Mouse (Mus musculus) stomach, postnatal 0 days (tissue): ENCODE data around the gene Ifnz. TPM values are rescaled to one million over a fixed set of nuclear protein-coding genes. Genes with fewer than 3 reads are reported as not detected.
"Not testable (repeated sequence)": the region's sequence is repeated elsewhere in the genome, so short reads cannot be mapped to it uniquely, and the experiment has no call there.

Experiments used
- ATAC-seq: fragments of 200-750 bp; cut with Nextera tagmentation; 2 replicates; pipeline ENCODE4 v1.8.0; 2017; ENCODE audit not compliant: low FRiP score, low TSS enrichment
- DNase-seq: peaks from one replicate; pipeline ENCODE4 v3.0.0-alpha.2; 2016; ENCODE audit warnings: low spot score
- H3K27ac ChIP-seq: fragments of 300-500 bp; sonication (generic); replicated peaks from 2 replicates; pipeline ENCODE4 v1.5.1; 2014; ENCODE audit warnings: mild to moderate bottlenecking, control low read depth
- H3K27me3 ChIP-seq: fragments of 300-500 bp; sonication (generic); 2 replicates; pipeline ENCODE4 v1.6.1; 2014; ENCODE audit warnings: low read length; ENCODE audit not compliant: control insufficient read depth, insufficient read depth
- H3K36me3 ChIP-seq: fragments of 300-500 bp; sonication (generic); 2 replicates; pipeline ENCODE4 v1.6.1; 2014; ENCODE audit warnings: low read length, mixed read lengths; ENCODE audit not compliant: control insufficient read depth, insufficient read depth
- H3K4me1 ChIP-seq: fragments of 300-500 bp; sonication (generic); replicated peaks from 2 replicates; pipeline ENCODE4 v1.6.1; 2014; ENCODE audit warnings: antibody characterized with exemption; ENCODE audit not compliant: control insufficient read depth, insufficient read depth
- H3K4me2 ChIP-seq: fragments of 300-500 bp; sonication (generic); replicated peaks from 2 replicates; pipeline ENCODE4 v1.6.1; 2014; ENCODE audit warnings: low read depth, mild to moderate bottlenecking, control low read depth, moderate library complexity
- H3K4me3 ChIP-seq: fragments of 300-500 bp; sonication (generic); 2 replicates; pipeline ENCODE4 v1.5.1; 2014; ENCODE audit warnings: low read depth, low read length, control low read depth
- H3K9ac ChIP-seq: fragments of 300-500 bp; sonication (generic); 2 replicates; pipeline ENCODE4 v1.6.1; 2014; ENCODE audit warnings: mild to moderate bottlenecking, low read length, control low read depth, mixed read lengths
- H3K9me3 ChIP-seq: fragments of 300-500 bp; sonication (generic); 2 replicates; pipeline ENCODE4 v1.6.1; 2016; ENCODE audit warnings: low read length; ENCODE audit not compliant: control insufficient read depth
- CTCF ChIP-seq: IDR thresholded peaks from 2 replicates; pipeline ENCODE4 v1.5.1; 2016; ENCODE audit warnings: antibody characterized with exemption, low read depth, mild to moderate bottlenecking, moderate library complexity
- WGBS: fragments of 180-500 bp; shearing (Covaris S2); extraction: QIAGEN DNeasy Blood & Tissue Kit; methylation state at CpG from one replicate; pipeline ENCODE4 v1.1.7; 2014; 5-methylcytosine and 5-hydroxymethylcytosine counted together
- polyA plus RNA-seq: library from polyadenylated mRNA; unstranded; fragments of >200 nt; fragmentation: Nextera tagmentation; extraction: Ambion mirVana; gene quantifications from 2 replicates; pipeline ENCODE4 v1.2.1, GENCODE M21; 2015

Gene Ifnz
- polyA plus RNA-seq, 1 experiment from 2014 or later, result 0.25 TPM

- ATAC-seq, DNase-seq, H3K9me3 ChIP-seq, H3K4me3 ChIP-seq, H3K36me3 ChIP-seq, H3K27me3 ChIP-seq, H3K27ac ChIP-seq, H3K9ac ChIP-seq, H3K4me1 ChIP-seq: not testable (repeated sequence)
- WGBS, result no CpG with 5 or more reads among the region's 31 CpGs
- peak; percentile 36 for TF ChIP-seq CTCF
- H3K4me2 ChIP-seq, result 0 out of 2 replicates have a peak overlapping the region, but pooled peaks have one; percentile 29
Measured at GRCm38 (mm10) chr4:88782335-88782734, 404 bp downstream of the Ifnz start.

- H3K4me1 ChIP-seq, H3K27ac ChIP-seq, H3K4me3 ChIP-seq, H3K27me3 ChIP-seq, H3K36me3 ChIP-seq, H3K4me2 ChIP-seq, H3K9ac ChIP-seq, ATAC-seq, DNase-seq, H3K9me3 ChIP-seq: not testable (repeated sequence)
- WGBS, result no CpG with 5 or more reads among the region's 27 CpGs
Measured at GRCm38 (mm10) chr4:88785409-88785808, 3.5 kb downstream of the Ifnz start, which contains the start of gene Gm13276. TSS of gene Gm13276 (plus strand) at chr4:88785709.

- H3K4me1 ChIP-seq, H3K9me3 ChIP-seq, H3K9ac ChIP-seq, ATAC-seq, H3K4me3 ChIP-seq, H3K27me3 ChIP-seq, H3K4me2 ChIP-seq, H3K36me3 ChIP-seq, DNase-seq, H3K27ac ChIP-seq: not testable (repeated sequence)
- 0% methylated on average over 1 of the region's 28 CpGs for WGBS
- peak; percentile 59 for TF ChIP-seq CTCF
Measured at GRCm38 (mm10) chr4:88788402-88788801, 6.5 kb downstream of the Ifnz start, which contains the start of gene Gm13277. TSS of gene Gm13277 (plus strand) at chr4:88788632.

GRCm38 (mm10) chr4:88791250-88791649 lies 9.3 kb downstream of the Ifnz start, which contains the start of gene Gm13278:
TSS of gene Gm13278 (plus strand) at chr4:88791550.
- not testable (repeated sequence) for DNase-seq, ATAC-seq
- no CpG with 5 or more reads among the region's 28 CpGs for WGBS

GRCm38 (mm10) chr4:88793936-88794675 lies 12.2 kb downstream of the Ifnz start, which contains the start of gene Gm13275:
TSS of gene Gm13275 (plus strand) at chr4:88794487.
- not testable (repeated sequence) for ATAC-seq, H3K4me3 ChIP-seq, H3K9ac ChIP-seq, H3K27me3 ChIP-seq, H3K4me1 ChIP-seq, H3K27ac ChIP-seq, H3K9me3 ChIP-seq, DNase-seq, H3K4me2 ChIP-seq, H3K36me3 ChIP-seq
- 0% methylated on average over 7 of the region's 52 CpGs for WGBS
- peak; percentile 47 for TF ChIP-seq CTCF

More at GRCm38 (mm10) chr4:88791250-88791649, 9.3 kb downstream of the Ifnz start, which contains the start of gene Gm13278:
- not testable (repeated sequence) for H3K4me2 ChIP-seq, H3K4me3 ChIP-seq, H3K36me3 ChIP-seq, H3K4me1 ChIP-seq, H3K9me3 ChIP-seq, H3K27me3 ChIP-seq, H3K27ac ChIP-seq, H3K9ac ChIP-seq

GRCm38 (mm10) chr4:88797097-88797496 lies 15.2 kb downstream of the Ifnz start, which contains the start of gene Gm13279:
TSS of gene Gm13279 (plus strand) at chr4:88797397.
- H3K4me2 ChIP-seq, ATAC-seq, H3K9ac ChIP-seq, H3K27ac ChIP-seq, H3K9me3 ChIP-seq, DNase-seq, H3K27me3 ChIP-seq, H3K4me3 ChIP-seq, H3K4me1 ChIP-seq, H3K36me3 ChIP-seq: not testable (repeated sequence)
- no CpG with 5 or more reads among the region's 28 CpGs for WGBS

GRCm38 (mm10) chr4:88799365-88799764 lies 17.4 kb downstream of the Ifnz start, which contains the start of gene Gm13285:
TSS of gene Gm13285 (plus strand) at chr4:88799665.
- WGBS, result 21% methylated on average over 2 of the region's 7 CpGs
- H3K4me3 ChIP-seq, H3K4me1 ChIP-seq, H3K27ac ChIP-seq, H3K27me3 ChIP-seq, H3K4me2 ChIP-seq, H3K9me3 ChIP-seq, H3K9ac ChIP-seq, DNase-seq, H3K36me3 ChIP-seq, ATAC-seq: not testable (repeated sequence)

GRCm38 (mm10) chr4:88802954-88803353 lies 21.0 kb downstream of the Ifnz start, which contains the start of gene Gm13287:
TSS of gene Gm13287 (plus strand) at chr4:88803254.
- H3K4me1 ChIP-seq, ATAC-seq, DNase-seq, H3K4me2 ChIP-seq, H3K4me3 ChIP-seq, H3K27ac ChIP-seq, H3K36me3 ChIP-seq, H3K9me3 ChIP-seq, H3K27me3 ChIP-seq, H3K9ac ChIP-seq: not testable (repeated sequence)
- whole genome bisulfite sequencing, result no CpG with 5 or more reads among the region's 29 CpGs

- H3K27me3 ChIP-seq, H3K9me3 ChIP-seq, H3K4me1 ChIP-seq, H3K36me3 ChIP-seq, H3K4me3 ChIP-seq, H3K27ac ChIP-seq, ATAC-seq, H3K4me2 ChIP-seq, H3K9ac ChIP-seq, DNase-seq: not testable (repeated sequence)
- WGBS, result no CpG with 5 or more reads among the region's 8 CpGs
Measured at GRCm38 (mm10) chr4:88805231-88805630, 23.3 kb downstream of the Ifnz start, which contains the start of gene Gm13288. TSS of gene Gm13288 (plus strand) at chr4:88805531.
